Mouse (Mus musculus): ENCODE measurements at regions not wholly inside any gene's neighbourhood (a gene's known extent, or its start where the extent isn't known, plus 50 kb on each side); places are given as distances from the start of the nearest gene placed in this dataset.

GRCm38 (mm10) chr10:16608339-16608738, 1114.7 kb upstream of the Cited2 start:
- no peak overlapping the region for H3K4me3 ChIP-seq (ENCODE audit: low read depth, low read length)
- no peaks in the 10 kb centered on the region for H3K4me1 ChIP-seq (ENCODE audit: control insufficient read depth, insufficient read depth, low read length)
- H3K36me3 ChIP-seq (ENCODE audit: control insufficient read depth, insufficient read depth, low read length) = no peaks in the 10 kb centered on the region
- no peaks in the 10 kb centered on the region for H3K27me3 ChIP-seq (ENCODE audit: control insufficient read depth, insufficient read depth, low read depth, low read length)
- H3K9me3 ChIP-seq (replicated peaks; ENCODE audit: control insufficient read depth, low read length, poor library complexity, severe bottlenecking) = no peaks in the 10 kb centered on the region
- no peak overlapping the region for H3K27ac ChIP-seq (ENCODE audit: low read length)
- no peak overlapping the region for H3K4me2 ChIP-seq (ENCODE audit: low read length)
- H3K9ac ChIP-seq (ENCODE audit: low read depth, low read length) = no peak overlapping the region
- ATAC-seq = no peak
- WGBS = 90% methylated on average over 3 of the region's 3 CpGs

- Histone ChIP-seq H3K9me3 (replicated peaks; ENCODE audit: control insufficient read depth, low read length, poor library complexity, severe bottlenecking) (no peaks in the 10 kb centered on the region), H3K4me1 (ENCODE audit: control insufficient read depth, insufficient read depth, low read length) (no peaks in the 10 kb centered on the region), H3K27me3 (ENCODE audit: control insufficient read depth, insufficient read depth, low read depth, low read length) (no peaks in the 10 kb centered on the region), H3K27ac (ENCODE audit: low read length) (no peak overlapping the region), H3K36me3 (ENCODE audit: control insufficient read depth, insufficient read depth, low read length) (no peaks in the 10 kb centered on the region), H3K4me2 (ENCODE audit: low read length) (no peak overlapping the region), H3K4me3 (ENCODE audit: low read depth, low read length) (no peak overlapping the region), H3K9ac (ENCODE audit: low read depth, low read length) (no peak overlapping the region)
- 95% methylated on average over 2 of the region's 2 CpGs for WGBS
- ATAC-seq = no peak
Measured at GRCm38 (mm10) chr10:16618752-16619151, 1104.3 kb upstream of the Cited2 start.

GRCm38 (mm10) chr10:16619584-16619983, 1103.4 kb upstream of the Cited2 start:
- WGBS = 89% methylated on average over 2 of the region's 2 CpGs
- ATAC-seq = no peak
- Histone ChIP-seq H3K4me1 (ENCODE audit: control insufficient read depth, insufficient read depth, low read length) (no peaks in the 10 kb centered on the region), H3K4me2 (ENCODE audit: low read length) (no peak overlapping the region), H3K9ac (ENCODE audit: low read depth, low read length) (no peak overlapping the region), H3K4me3 (ENCODE audit: low read depth, low read length) (no peak overlapping the region), H3K36me3 (ENCODE audit: control insufficient read depth, insufficient read depth, low read length) (no peaks in the 10 kb centered on the region), H3K9me3 (replicated peaks; ENCODE audit: control insufficient read depth, low read length, poor library complexity, severe bottlenecking) (no peaks in the 10 kb centered on the region), H3K27ac (ENCODE audit: low read length) (no peak overlapping the region), H3K27me3 (ENCODE audit: control insufficient read depth, insufficient read depth, low read depth, low read length) (no peaks in the 10 kb centered on the region)

GRCm38 (mm10) chr10:16620804-16621559, 1102.0 kb upstream of the Cited2 start:
- Histone ChIP-seq H3K4me1 (ENCODE audit: control insufficient read depth, insufficient read depth, low read length) (no peaks in the 10 kb centered on the region), H3K4me2 (ENCODE audit: low read length) (no peak overlapping the region), H3K4me3 (ENCODE audit: low read depth, low read length) (no peak overlapping the region), H3K36me3 (ENCODE audit: control insufficient read depth, insufficient read depth, low read length) (no peaks in the 10 kb centered on the region), H3K9ac (ENCODE audit: low read depth, low read length) (no peak overlapping the region), H3K27me3 (ENCODE audit: control insufficient read depth, insufficient read depth, low read depth, low read length) (no peaks in the 10 kb centered on the region), H3K9me3 (replicated peaks; ENCODE audit: control insufficient read depth, low read length, poor library complexity, severe bottlenecking) (no peaks in the 10 kb centered on the region), H3K27ac (ENCODE audit: low read length) (no peak overlapping the region)
- no peak for ATAC-seq
- 55% methylated on average over 6 of the region's 6 CpGs for WGBS

- ATAC-seq = no peak
- Histone ChIP-seq H3K9me3 (replicated peaks; ENCODE audit: control insufficient read depth, low read length, poor library complexity, severe bottlenecking) (no peaks in the 10 kb centered on the region), H3K27ac (ENCODE audit: low read length) (no peak overlapping the region), H3K4me3 (ENCODE audit: low read depth, low read length) (no peak overlapping the region), H3K36me3 (ENCODE audit: control insufficient read depth, insufficient read depth, low read length) (no peaks in the 10 kb centered on the region), H3K4me1 (ENCODE audit: control insufficient read depth, insufficient read depth, low read length) (no peaks in the 10 kb centered on the region), H3K9ac (ENCODE audit: low read depth, low read length) (no peak overlapping the region), H3K4me2 (ENCODE audit: low read length) (no peak overlapping the region), H3K27me3 (ENCODE audit: control insufficient read depth, insufficient read depth, low read depth, low read length) (no peaks in the 10 kb centered on the region)
- 97% methylated on average over 3 of the region's 3 CpGs for WGBS
Measured at GRCm38 (mm10) chr10:16622821-16623220, 1100.2 kb upstream of the Cited2 start.

GRCm38 (mm10) chr10:16633236-16633635, 1089.8 kb upstream of the Cited2 start:
- no peaks in the 10 kb centered on the region for H3K9me3 ChIP-seq (replicated peaks; ENCODE audit: control insufficient read depth, low read length, poor library complexity, severe bottlenecking)
- WGBS = 77% methylated on average over 2 of the region's 2 CpGs
- no peak overlapping the region for H3K4me3 ChIP-seq (ENCODE audit: low read depth, low read length)
- H3K27ac ChIP-seq (ENCODE audit: low read length) = no peak overlapping the region
- H3K4me1 ChIP-seq (ENCODE audit: control insufficient read depth, insufficient read depth, low read length) = no peaks in the 10 kb centered on the region; the same call in 1 of the 2 replicates
- no peaks in the 10 kb centered on the region for H3K27me3 ChIP-seq (ENCODE audit: control insufficient read depth, insufficient read depth, low read depth, low read length)
- H3K4me2 ChIP-seq (ENCODE audit: low read length) = no peak overlapping the region
- no peaks in the 10 kb centered on the region for H3K36me3 ChIP-seq (ENCODE audit: control insufficient read depth, insufficient read depth, low read length)
- ATAC-seq = no peak
- H3K9ac ChIP-seq (ENCODE audit: low read depth, low read length) = no peak overlapping the region

GRCm38 (mm10) chr10:16635463-16635862, 1087.6 kb upstream of the Cited2 start:
- Histone ChIP-seq H3K9me3 (replicated peaks; ENCODE audit: control insufficient read depth, low read length, poor library complexity, severe bottlenecking) (no peaks in the 10 kb centered on the region), H3K9ac (ENCODE audit: low read depth, low read length) (no peak overlapping the region), H3K4me2 (ENCODE audit: low read length) (no peak overlapping the region), H3K4me1 (ENCODE audit: control insufficient read depth, insufficient read depth, low read length) (no peaks in the 10 kb centered on the region; the same call in 1 of the 2 replicates), H3K4me3 (ENCODE audit: low read depth, low read length) (no peak overlapping the region), H3K27me3 (ENCODE audit: control insufficient read depth, insufficient read depth, low read depth, low read length) (no peaks in the 10 kb centered on the region), H3K36me3 (ENCODE audit: control insufficient read depth, insufficient read depth, low read length) (no peaks in the 10 kb centered on the region), H3K27ac (ENCODE audit: low read length) (no peak overlapping the region)
- no peak for ATAC-seq
- 81% methylated on average over 2 of the region's 2 CpGs for WGBS

- Histone ChIP-seq H3K9me3 (replicated peaks; ENCODE audit: control insufficient read depth, low read length, poor library complexity, severe bottlenecking) (no peaks in the 10 kb centered on the region), H3K4me3 (ENCODE audit: low read depth, low read length) (no peak overlapping the region), H3K27me3 (ENCODE audit: control insufficient read depth, insufficient read depth, low read depth, low read length) (no peaks in the 10 kb centered on the region), H3K27ac (ENCODE audit: low read length) (no peak overlapping the region), H3K9ac (ENCODE audit: low read depth, low read length) (no peak overlapping the region), H3K4me1 (ENCODE audit: control insufficient read depth, insufficient read depth, low read length) (no peaks in the 10 kb centered on the region; the same call in 1 of the 2 replicates), H3K36me3 (ENCODE audit: control insufficient read depth, insufficient read depth, low read length) (no peaks in the 10 kb centered on the region), H3K4me2 (ENCODE audit: low read length) (no peak overlapping the region)
- ATAC-seq = no peak
Measured at GRCm38 (mm10) chr10:16637006-16637405, 1086.0 kb upstream of the Cited2 start.

GRCm38 (mm10) chr10:16638111-16638510, 1084.9 kb upstream of the Cited2 start:
- no peak for ATAC-seq
- Histone ChIP-seq H3K27me3 (ENCODE audit: control insufficient read depth, insufficient read depth, low read depth, low read length) (no peaks in the 10 kb centered on the region), H3K27ac (ENCODE audit: low read length) (no peak overlapping the region), H3K36me3 (ENCODE audit: control insufficient read depth, insufficient read depth, low read length) (no peaks in the 10 kb centered on the region), H3K9ac (ENCODE audit: low read depth, low read length) (no peak overlapping the region), H3K9me3 (replicated peaks; ENCODE audit: control insufficient read depth, low read length, poor library complexity, severe bottlenecking) (no peaks in the 10 kb centered on the region), H3K4me1 (ENCODE audit: control insufficient read depth, insufficient read depth, low read length) (no peaks in the 10 kb centered on the region; the same call in 1 of the 2 replicates), H3K4me2 (ENCODE audit: low read length) (no peak overlapping the region), H3K4me3 (ENCODE audit: low read depth, low read length) (no peak overlapping the region)
- 10% methylated on average over 2 of the region's 2 CpGs for WGBS

Data from midbrain, embryonic 16.5 days (tissue).